Comparison of ENCODE assay signal across 2 mouse cellular contexts in genomic region chr17:27703961-27704621, GRCm38 (mm10).
TF ChIP-seq lines count a peak whose summit lies in the region.

No protein-coding gene starts in this region.

TF ChIP-seq in CH12.LX, 34 proteins besides CTCF, POLR2A, EP300 and RAD21 (continued from another document):
- TF ChIP-seq ZMIZ1 (IDR thresholded peaks at IDR 0.05; ENCODE audit: low read depth, low read length): no peak
- no peak for TF ChIP-seq NELFE (IDR thresholded peaks at IDR 0.05; ENCODE audit: low read depth, low read length)
- TF ChIP-seq PAX5 (IDR thresholded peaks at IDR 0.05; ENCODE audit: low read length): no peak
- no peak for TF ChIP-seq TBP (conservative IDR thresholded peaks at IDR 0.05; ENCODE audit: low read depth, low read length)
- TF ChIP-seq ZC3H11A (IDR thresholded peaks at IDR 0.05; ENCODE audit: low read depth, low read length): no peak
- TF ChIP-seq HCFC1 (IDR thresholded peaks at IDR 0.05; ENCODE audit: low read depth, low read length): no peak

TF ChIP-seq in MEL, 35 proteins besides CTCF, POLR2A, EP300 and RAD21 (continued from another document):
- TF ChIP-seq MAFK (IDR thresholded peaks at IDR 0.05; ENCODE audit: borderline replicate concordance, low read depth, low read length) (no peak), GATA1 (IDR thresholded peaks at IDR 0.05; ENCODE audit: low read depth, low read length) (no peak), USF2 (IDR thresholded peaks at IDR 0.05; ENCODE audit: borderline replicate concordance in 1 of 2, insufficient read depth in 1 of 2, low read depth in 1 of 2, low read length in 2 of 2) (no peak), UBTF (IDR thresholded peaks at IDR 0.05; ENCODE audit: borderline replicate concordance, insufficient read depth, low read depth, low read length) (no peak), MXI1 (IDR thresholded peaks at IDR 0.05; ENCODE audit: low read depth, low read length) (no peak), BHLHE40 (IDR thresholded peaks at IDR 0.05; ENCODE audit: borderline replicate concordance, low read depth, low read length) (no peak), TBP (IDR thresholded peaks at IDR 0.05; ENCODE audit: low read depth, low read length) (no peak)
